Mouse (Mus musculus) kidney, adult 2 months (tissue): Measurements from ENCODE around the gene Ddo. TPM values are rescaled to one million over a fixed set of nuclear protein-coding genes. Genes with fewer than 3 reads are reported as not detected.

Experiments
- DNase-seq: peaks from one replicate; pipeline ENCODE4 v3.0.0; 2021
- H3K27ac ChIP-seq: fragments of 200-500 bp; 2 replicates; pipeline ENCODE4 v1.5.1; 2012; ENCODE audit warnings: low read depth, low read length, control low read depth, inconsistent platforms; ENCODE audit not compliant: insufficient read depth
- H3K27me3 ChIP-seq: fragments of 200-500 bp; replicated peaks from 2 replicates; pipeline ENCODE4 v1.6.1; 2012; ENCODE audit warnings: mild to moderate bottlenecking, moderate library complexity, low read length, inconsistent platforms; ENCODE audit not compliant: control insufficient read depth, insufficient read depth
- H3K36me3 ChIP-seq: fragments of 200-500 bp; 2 replicates; pipeline ENCODE4 v1.6.1; 2012; ENCODE audit warnings: mild to moderate bottlenecking, moderate library complexity, low read length, inconsistent platforms; ENCODE audit not compliant: control insufficient read depth, insufficient read depth
- H3K4me1 ChIP-seq: fragments of 200-500 bp; 2 replicates; pipeline ENCODE4 v1.6.1; 2011; ENCODE audit warnings: low read length; ENCODE audit not compliant: control insufficient read depth, insufficient read depth
- H3K4me3 ChIP-seq: fragments of 200-500 bp; 2 replicates; pipeline ENCODE4 v1.5.1; 2011; ENCODE audit warnings: mild to moderate bottlenecking, low read depth, low read length, control low read depth; ENCODE audit not compliant: insufficient read depth
- CTCF ChIP-seq: fragments of 200-500 bp; conservative IDR thresholded peaks from 2 replicates; pipeline ENCODE4 v1.5.1; 2011; ENCODE audit warnings: low read depth, mild to moderate bottlenecking, control low read depth, low read length, moderate library complexity, mixed read lengths; ENCODE audit not compliant: insufficient read depth, insufficient read length
- POLR2A ChIP-seq: fragments of 200-500 bp; IDR thresholded peaks from one replicate; pipeline ENCODE4 v1.6.1; 2011; ENCODE audit warnings: low read depth, low read length, control low read depth
- whole genome bisulfite sequencing: fragments of 180-500 bp; shearing (Covaris S2); methylation state at CpG from one replicate; pipeline ENCODE4 v1.1.7; 2018; 5-methylcytosine and 5-hydroxymethylcytosine counted together
- polyA plus RNA-seq: library from polyadenylated mRNA; depleted of rRNA; stranded (reverse); fragments of >200 nt; gene quantifications from 2 replicates; pipeline ENCODE4 v1.2.3, GENCODE M21; 2012

Ddo gene
- polyA plus RNA-seq, 1 experiment = 54.3 TPM

DNA sequence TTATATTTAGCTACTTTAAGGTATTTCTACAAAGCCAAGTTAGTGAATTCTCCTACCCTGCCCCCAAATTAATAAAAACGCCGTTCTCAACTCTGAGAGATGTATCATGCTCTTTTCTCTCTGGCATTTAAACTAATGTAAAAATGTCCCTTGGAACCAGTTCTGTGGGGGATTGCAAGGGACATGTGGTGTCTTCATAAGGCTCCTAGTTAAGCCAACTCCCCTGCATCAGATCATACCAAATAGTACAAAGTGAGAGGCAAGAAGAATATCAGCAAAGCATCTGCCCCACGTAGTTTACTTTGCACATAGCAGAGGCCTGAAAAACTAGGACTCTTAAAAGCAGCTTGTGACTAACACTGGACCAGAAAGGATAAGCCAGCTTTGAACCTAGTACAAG lies 86.9 kb downstream of the Ddo start:
- H3K27ac ChIP-seq = no peak overlapping the region
- TF ChIP-seq CTCF (no peak), POLR2A (no peak)
- WGBS = 68% methylated on average over 3 of the region's 3 CpGs

DNA sequence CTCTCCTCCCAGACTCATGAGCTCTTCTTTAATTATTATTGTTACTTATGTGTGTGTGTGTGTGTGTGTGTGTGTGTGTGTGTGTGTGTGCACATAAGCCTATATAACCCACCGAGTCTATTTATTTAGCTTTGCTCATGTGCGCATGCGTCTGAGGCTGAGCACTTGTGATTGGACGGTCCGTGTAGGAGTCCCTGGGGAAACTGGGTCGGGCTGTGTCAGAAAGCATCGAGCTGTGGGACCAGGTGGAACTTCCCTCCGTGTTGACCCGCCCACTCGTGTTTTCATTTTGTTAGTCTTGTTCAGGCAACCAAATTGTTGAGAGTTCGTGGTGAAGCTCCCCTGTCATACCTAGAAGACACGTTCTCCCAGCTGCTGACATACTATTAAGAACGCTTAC lies 88.6 kb downstream of the Ddo start:
- Histone ChIP-seq H3K27ac (no peak overlapping the region), H3K36me3 (no peaks in the 10 kb centered on the region), H3K27me3 (no peaks in the 10 kb centered on the region), H3K4me1 (no peaks in the 10 kb centered on the region), H3K4me3 (no peak overlapping the region)
- no peak for DNase-seq
- WGBS = 90% methylated on average over 13 of the region's 13 CpGs
- TF ChIP-seq POLR2A = no peak
- no peak for TF ChIP-seq CTCF

More for the DNA sequence above, 86.9 kb downstream of the Ddo start:
- H3K27me3 ChIP-seq = no peaks in the 10 kb centered on the region
- H3K4me1 ChIP-seq = no peaks in the 10 kb centered on the region
- no peak for DNase-seq
- no peaks in the 10 kb centered on the region for H3K36me3 ChIP-seq
- H3K4me3 ChIP-seq = no peak overlapping the region

DNA sequence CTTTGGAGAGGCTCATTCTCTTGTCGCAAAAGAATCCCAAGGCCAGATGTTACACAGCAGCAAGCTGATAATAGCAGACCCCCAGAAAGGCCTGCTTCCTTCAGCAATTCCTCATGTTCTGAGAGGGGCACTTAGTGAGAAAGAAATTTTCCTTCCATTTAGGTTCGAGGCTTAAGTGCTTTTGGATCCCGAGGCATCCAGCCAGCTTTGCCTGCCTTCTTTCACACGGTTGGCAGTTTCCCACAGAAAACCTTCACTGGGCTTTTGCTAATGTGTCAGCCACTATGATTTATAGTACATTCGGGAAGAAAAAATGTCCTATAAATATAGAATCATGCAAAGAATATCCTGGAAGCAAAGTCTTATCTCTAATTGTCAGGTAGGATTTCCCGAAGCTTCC lies 89.3 kb downstream of the Ddo start:
- Histone ChIP-seq H3K36me3 (no peaks in the 10 kb centered on the region), H3K4me3 (no peak overlapping the region), H3K27me3 (no peaks in the 10 kb centered on the region), H3K27ac (no peak overlapping the region), H3K4me1 (no peaks in the 10 kb centered on the region)
- TF ChIP-seq POLR2A (no peak), CTCF (no peak)
- WGBS = 59% methylated on average over 6 of the region's 6 CpGs
- DNase-seq = peak; percentile 10

DNA sequence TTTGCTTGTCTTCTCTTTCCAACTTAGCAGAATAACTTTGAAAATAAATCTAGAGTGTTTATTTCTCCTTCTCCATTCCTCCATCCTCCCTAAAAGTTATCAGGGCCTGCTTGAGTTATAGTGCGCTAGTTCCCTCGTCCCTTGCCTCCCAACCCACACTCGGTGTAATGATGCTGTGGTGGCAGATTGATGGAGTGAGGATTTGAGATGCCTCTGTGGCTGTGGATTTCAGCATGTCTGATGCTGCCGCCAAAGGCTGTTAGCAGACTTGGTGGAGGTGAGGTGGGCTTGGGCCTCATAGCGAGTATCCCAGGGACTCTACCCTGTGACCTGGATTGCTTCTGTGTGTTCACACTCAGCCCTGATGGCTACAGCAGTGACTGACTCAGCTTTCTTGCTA lies 91.1 kb downstream of the Ddo start:
- WGBS = 72% methylated on average over 5 of the region's 5 CpGs
- H3K4me3 ChIP-seq = no peak overlapping the region
- no peak overlapping the region for H3K27ac ChIP-seq
- DNase-seq = no peak
- no peaks in the 10 kb centered on the region for H3K36me3 ChIP-seq
- H3K27me3 ChIP-seq = no peaks in the 10 kb centered on the region
- H3K4me1 ChIP-seq = no peaks in the 10 kb centered on the region
- TF ChIP-seq POLR2A = no peak
- TF ChIP-seq CTCF = no peak

DNA sequence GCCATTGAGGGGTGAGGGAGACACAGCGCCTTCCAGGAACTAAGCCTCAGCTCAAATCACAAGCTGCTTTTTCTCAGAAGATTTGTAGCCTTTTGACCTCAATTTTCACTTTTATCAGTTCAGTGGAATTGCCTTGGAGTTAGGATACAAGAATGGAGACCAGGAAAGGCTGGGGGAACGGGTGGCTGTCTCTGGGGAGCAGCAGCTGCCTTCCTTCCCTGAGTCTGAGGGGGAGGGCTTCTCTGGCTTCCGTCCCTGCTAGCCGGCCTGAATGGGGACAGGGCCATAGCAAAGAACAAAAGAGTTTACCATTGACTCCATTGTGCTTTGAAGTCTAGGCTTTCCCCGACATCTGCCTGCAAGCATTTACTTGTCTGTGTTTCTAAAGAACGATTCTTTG lies 94.5 kb downstream of the Ddo start:
- 57% methylated on average over 6 of the region's 6 CpGs for WGBS
- no peak for TF ChIP-seq POLR2A
- TF ChIP-seq CTCF = no peak
- Histone ChIP-seq H3K4me3 (no peak overlapping the region), H3K4me1 (no peaks in the 10 kb centered on the region), H3K36me3 (no peaks in the 10 kb centered on the region), H3K27ac (peak overlapping the region; percentile 63), H3K27me3 (no peaks in the 10 kb centered on the region)
- peak; percentile 12 for DNase-seq

DNA sequence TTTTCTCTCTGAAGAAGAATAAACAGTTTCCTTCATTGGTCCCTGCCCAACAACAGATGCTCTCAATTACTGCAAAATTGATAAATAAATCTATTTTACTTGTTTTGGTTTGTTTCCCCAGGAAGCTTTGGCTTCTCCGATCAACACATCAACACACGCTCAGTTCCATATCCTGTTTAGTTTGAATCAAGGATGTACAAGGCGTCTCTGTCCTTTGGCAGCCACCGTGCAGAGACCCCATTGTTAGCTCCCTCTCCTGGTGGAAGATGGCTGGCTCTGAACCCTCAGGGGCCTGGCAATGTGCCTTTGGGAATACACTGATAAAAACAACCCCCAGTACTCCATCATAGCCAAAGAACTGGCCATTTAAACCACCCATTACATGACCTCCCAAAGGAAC lies 95.3 kb downstream of the Ddo start:
- TF ChIP-seq POLR2A (no peak), CTCF (no peak)
- no peaks in the 10 kb centered on the region for H3K4me1 ChIP-seq
- WGBS = 71% methylated on average over 4 of the region's 4 CpGs

DNA sequence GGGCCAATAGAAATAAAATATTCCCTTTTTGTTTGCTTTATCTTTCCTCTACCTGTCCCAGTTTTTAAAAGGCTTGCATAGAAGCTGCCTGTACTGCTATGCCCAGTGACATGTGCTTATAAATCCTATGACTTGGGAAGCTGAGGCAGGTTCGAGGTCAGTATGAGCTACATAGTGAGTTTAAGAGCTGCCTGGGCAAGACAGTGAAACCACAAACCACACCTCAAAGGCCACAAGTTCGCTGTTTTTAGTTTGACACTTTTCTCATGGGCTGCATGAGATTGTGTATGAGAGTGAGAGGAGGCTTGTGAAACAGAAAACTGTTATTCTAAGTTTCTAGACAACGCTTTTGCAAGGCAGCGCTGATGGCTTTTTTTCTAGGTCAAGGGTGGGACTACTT lies 95.7 kb downstream of the Ddo start:
- no peaks in the 10 kb centered on the region for H3K27me3 ChIP-seq
- no peaks in the 10 kb centered on the region for H3K4me1 ChIP-seq
- H3K4me3 ChIP-seq = no peak overlapping the region
- TF ChIP-seq CTCF = no peak
- 63% methylated on average over 4 of the region's 4 CpGs for WGBS
- H3K27ac ChIP-seq = no peak overlapping the region
- H3K36me3 ChIP-seq = no peaks in the 10 kb centered on the region
- DNase-seq = no peak

More for the DNA sequence above, 95.3 kb downstream of the Ddo start:
- Histone ChIP-seq H3K36me3 (no peaks in the 10 kb centered on the region), H3K27me3 (no peaks in the 10 kb centered on the region), H3K27ac (peak overlapping the region; percentile 63), H3K4me3 (no peak overlapping the region)
- DNase-seq = peak; percentile 34

DNA sequence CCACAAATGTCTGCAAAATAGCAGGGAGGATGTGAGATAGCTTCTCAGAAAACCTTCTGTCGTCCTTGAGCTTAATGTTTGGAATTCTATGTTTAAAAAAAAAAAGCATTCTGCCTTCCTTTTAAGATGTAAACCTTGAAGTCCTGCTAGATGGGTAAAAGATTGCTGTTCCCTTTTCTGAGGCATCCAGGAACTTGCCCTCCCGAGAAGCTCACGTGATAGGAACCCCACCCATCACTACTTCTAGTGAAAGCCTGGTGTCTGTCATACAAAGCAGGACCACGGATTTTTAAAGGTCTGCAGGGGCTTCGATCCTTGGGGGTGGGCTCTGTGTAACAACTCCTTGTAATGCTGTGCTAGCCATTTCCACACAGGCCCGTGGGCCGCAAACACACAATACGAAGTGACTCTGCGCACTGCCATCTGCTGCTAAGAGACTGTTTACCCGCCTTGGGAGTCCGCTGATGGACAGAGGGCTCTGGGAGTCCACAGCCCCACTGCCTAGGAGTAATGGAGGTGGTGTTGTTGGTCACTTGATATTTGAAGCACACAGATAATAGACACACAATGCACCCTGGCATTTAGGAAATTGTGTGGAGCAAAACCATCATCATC lies 96.6 kb downstream of the Ddo start:
- H3K4me1 ChIP-seq = no peaks in the 10 kb centered on the region
- H3K4me3 ChIP-seq = no peak overlapping the region
- no peaks in the 10 kb centered on the region for H3K36me3 ChIP-seq
- TF ChIP-seq POLR2A = no peak
- no peak for TF ChIP-seq CTCF
- H3K27ac ChIP-seq = no peak overlapping the region
- no peaks in the 10 kb centered on the region for H3K27me3 ChIP-seq
- 76% methylated on average over 11 of the region's 11 CpGs for WGBS
- DNase-seq = no peak
